Mouse (Mus musculus) erythroid progenitor cell, adult 5-6 weeks (primary cell): ENCODE measurements around the gene Gm10408. TPM values are rescaled to one million over a fixed set of nuclear protein-coding genes. Genes with fewer than 3 reads are reported as not detected.
"Not testable (repeated sequence)": the region's sequence is repeated elsewhere in the genome, so short reads cannot be mapped to it uniquely, and the experiment has no call there.

Experiments used
- ATAC-seq: replicated peaks from 2 replicates; pipeline ENCODE4 v1.8.0; 2016; ENCODE audit warnings: moderate number of reproducible peaks, mild to moderate bottlenecking, moderate TSS enrichment, inconsistent platforms; ENCODE audit not compliant: poor library complexity, low FRiP score, severe bottlenecking
- total RNA-seq, 2 experiments: library from RNA; stranded (forward) in 1 of 2; stranded (reverse) in 1 of 2; fragments of 150-400 nt in 1 of 2; fragments of 186-747, 209-891 nt in 1 of 2; gene quantifications; 2 replicates each; pipeline versions ENCODE4 v1.2.3 to v1.2.4; 2015 to 2017; ENCODE audit warnings: low replicate concordance in 2 of 2

Gene Gm10408
- not detected in 2 replicates for total RNA-seq (2015; ENCODE audit: low replicate concordance)
- not detected in 2 replicates for total RNA-seq (2017; ENCODE audit: low replicate concordance)

GRCm38 (mm10) chr14:3449079-3449478 is at the start of gene Gm10408:
Gene Gm10408, plus strand, starts transcription at chr14:3449379.
- not testable (repeated sequence) for ATAC-seq

GRCm38 (mm10) chr14:3412314-3412713 is 36.9 kb upstream of the Gm10408 start, which contains the start of gene Gm10409:
Gene Gm10409, plus strand, starts transcription at chr14:3412614.
- ATAC-seq, result not testable (repeated sequence)

GRCm38 (mm10) chr14:3427803-3428202 is 21.4 kb upstream of the Gm10408 start, which contains the start of gene Gm3005:
Gene Gm3005, plus strand, starts transcription at chr14:3428103.
- not testable (repeated sequence) for ATAC-seq

Other genes starting within 250 kb of the Gm10408 start
- gene D830030K20Rik, start 240.9 kb upstream of the Gm10408 start, total RNA-seq (2015; ENCODE audit: low replicate concordance), result not detected in 2 replicates
- not detected in 2 replicates for gene D830030K20Rik, start 240.9 kb upstream of the Gm10408 start, total RNA-seq (2017; ENCODE audit: low replicate concordance)
- not detected in 2 replicates for gene Gm2956, start 116.8 kb upstream of the Gm10408 start, total RNA-seq (2015; ENCODE audit: low replicate concordance)
- gene Gm2956, start 116.8 kb upstream of the Gm10408 start, total RNA-seq (2017; ENCODE audit: low replicate concordance), result not detected in 2 replicates
- not detected in 2 replicates for gene Gm10413, start 54.3 kb upstream of the Gm10408 start, total RNA-seq (2015; ENCODE audit: low replicate concordance)
- gene Gm10413, start 54.3 kb upstream of the Gm10408 start, total RNA-seq (2017; ENCODE audit: low replicate concordance), result not detected in 2 replicates
- gene Gm10409, start 36.8 kb upstream of the Gm10408 start, total RNA-seq (2015; ENCODE audit: low replicate concordance), result 0.84 TPM in 1 of 2 replicates, not detected in the other
- gene Gm10409, start 36.8 kb upstream of the Gm10408 start, total RNA-seq (2017; ENCODE audit: low replicate concordance), result not detected in 2 replicates
- gene Gm3005, start 21.3 kb upstream of the Gm10408 start, total RNA-seq (2015; ENCODE audit: low replicate concordance), result not detected in 2 replicates
- not detected in 2 replicates for gene Gm3005, start 21.3 kb upstream of the Gm10408 start, total RNA-seq (2017; ENCODE audit: low replicate concordance)
- not detected in 2 replicates for gene Gm3012, start 185.1 kb downstream of the Gm10408 start, total RNA-seq (2015; ENCODE audit: low replicate concordance)
- gene Gm3012, start 185.1 kb downstream of the Gm10408 start, total RNA-seq (2017; ENCODE audit: low replicate concordance), result not detected in 2 replicates
- gene Gm3020, start 202.7 kb downstream of the Gm10408 start, total RNA-seq (2015; ENCODE audit: low replicate concordance), result 0.84 TPM in 1 of 2 replicates, not detected in the other
- gene Gm3020, start 202.7 kb downstream of the Gm10408 start, total RNA-seq (2017; ENCODE audit: low replicate concordance), result not detected in 2 replicates
- not detected in 2 replicates for gene Gm3043, start 239.4 kb downstream of the Gm10408 start, total RNA-seq (2015; ENCODE audit: low replicate concordance)
- not detected in 2 replicates for gene Gm3043, start 239.4 kb downstream of the Gm10408 start, total RNA-seq (2017; ENCODE audit: low replicate concordance)